Mouse (Mus musculus) intestine, embryonic 15.5 days (tissue): ENCODE measurements around the gene Hist1h4m. TPM values are rescaled to one million over a fixed set of nuclear protein-coding genes. Genes with fewer than 3 reads are reported as not detected.

ENCODE experiments used
- polyA plus RNA-seq: library from polyadenylated mRNA; unstranded; fragments of >200 nt; fragmentation: Nextera tagmentation; extraction: Ambion mirVana; gene quantifications from 2 replicates; pipeline ENCODE4 v1.2.1, GENCODE M21; 2015

The Hist1h4m gene
- polyA plus RNA-seq, 1 experiment from 2014 or later, result not detected

Other genes with a start within 250 kb of the Hist1h4m start
- gene Olfr1364, start 230.0 kb upstream of the Hist1h4m start, polyA plus RNA-seq, result not detected in 2 replicates
- gene Olfr1362, start 197.7 kb upstream of the Hist1h4m start, polyA plus RNA-seq, result not detected in 2 replicates
- not detected in 2 replicates for gene Olfr11, start 169.2 kb upstream of the Hist1h4m start, polyA plus RNA-seq
- gene Olfr1361, start 148.4 kb upstream of the Hist1h4m start, polyA plus RNA-seq, result not detected in 2 replicates
- not detected in 2 replicates for gene Olfr1360, start 134.3 kb upstream of the Hist1h4m start, polyA plus RNA-seq
- not detected in 2 replicates for gene Olfr1359, start 113.6 kb upstream of the Hist1h4m start, polyA plus RNA-seq
- 1.4 and 4.3 TPM in 2 replicates for gene Hist1h2bl, start 95.6 kb upstream of the Hist1h4m start, polyA plus RNA-seq
- 14.7 and 32.5 TPM in 2 replicates for gene Hist1h2ai, start 95.3 kb upstream of the Hist1h4m start, polyA plus RNA-seq
- gene Hist1h3h, start 94.1 kb upstream of the Hist1h4m start, polyA plus RNA-seq, result 5.4 and 13.1 TPM in 2 replicates
- gene Hist1h2bm, start 89.7 kb upstream of the Hist1h4m start, polyA plus RNA-seq, result 1.7 and 4.3 TPM in 2 replicates
- 1.2 and 1.6 TPM in 2 replicates for gene Hist1h4j, start 76.7 kb upstream of the Hist1h4m start, polyA plus RNA-seq
- gene Hist1h4k, start 61.2 kb upstream of the Hist1h4m start, polyA plus RNA-seq, result 1.7 and 2.8 TPM in 2 replicates
- gene Hist1h2ak, start 57.9 kb upstream of the Hist1h4m start, polyA plus RNA-seq, result 22.4 and 26.3 TPM in 2 replicates
- 3.0 and 5.9 TPM in 2 replicates for gene Hist1h2bn, start 57.6 kb upstream of the Hist1h4m start, polyA plus RNA-seq
- 19.8 and 25.0 TPM in 2 replicates for gene Hist1h1b, start 31.1 kb upstream of the Hist1h4m start, polyA plus RNA-seq
- gene Hist1h3i, start 28.4 kb upstream of the Hist1h4m start, polyA plus RNA-seq, result 89.5 and 101 TPM in 2 replicates
- 2.4 and 4.7 TPM in 2 replicates for gene Hist1h2an, start 24.5 kb upstream of the Hist1h4m start, polyA plus RNA-seq
- 2.0 TPM in 2 replicates for gene Hist1h2bp, start 24.3 kb upstream of the Hist1h4m start, polyA plus RNA-seq
- 14.5 and 16.7 TPM in 2 replicates for gene Hist1h2bq, start 1.5 kb upstream of the Hist1h4m start, polyA plus RNA-seq
- gene Hist1h2ao, start 1.3 kb upstream of the Hist1h4m start, polyA plus RNA-seq, result 1.7 TPM in 1 of 2 replicates, not detected in the other
- gene Hist1h4n, start 20.4 kb downstream of the Hist1h4m start, polyA plus RNA-seq, result 12.0 and 15.9 TPM in 2 replicates
- gene Hist1h2ap, start 21.8 kb downstream of the Hist1h4m start, polyA plus RNA-seq, result 2,704 and 3,243 TPM in 2 replicates
- 15.0 and 16.4 TPM in 2 replicates for gene Hist1h2br, start 22.0 kb downstream of the Hist1h4m start, polyA plus RNA-seq
- 6.2 and 7.5 TPM in 2 replicates for gene Zfp184, start 133.3 kb downstream of the Hist1h4m start, polyA plus RNA-seq
- 0.06 TPM in 1 of 2 replicates, not detected in the other for gene Pom121l2, start 169.4 kb downstream of the Hist1h4m start, polyA plus RNA-seq
- 1.4 and 1.5 TPM in 2 replicates for gene Prss16, start 198.0 kb downstream of the Hist1h4m start, polyA plus RNA-seq
- gene Hist1h2ah, start 223.8 kb downstream of the Hist1h4m start, polyA plus RNA-seq, result 3.0 and 7.8 TPM in 2 replicates
- gene Hist1h2bk, start 224.1 kb downstream of the Hist1h4m start, polyA plus RNA-seq, result 5.0 and 5.8 TPM in 2 replicates
- 21.0 and 23.6 TPM in 2 replicates for gene Hist1h4i, start 229.6 kb downstream of the Hist1h4m start, polyA plus RNA-seq
- 23.9 and 40.6 TPM in 2 replicates for gene Hist1h2ag, start 231.2 kb downstream of the Hist1h4m start, polyA plus RNA-seq
- gene Hist1h2bj, start 231.5 kb downstream of the Hist1h4m start, polyA plus RNA-seq, result 9.6 and 9.9 TPM in 2 replicates